Mouse (Mus musculus) monocyte, adult 59 days (primary cell): ENCODE measurements around the gene Ank3. TPM values are rescaled to one million over a fixed set of nuclear protein-coding genes. Genes with fewer than 3 reads are reported as not detected.

Experiments
- total RNA-seq, 2 experiments: library from RNA; stranded (reverse); gene quantifications; one replicate each; pipeline ENCODE4 v1.2.4; 2023

The Ank3 gene
- not detected for total RNA-seq

DNA sequence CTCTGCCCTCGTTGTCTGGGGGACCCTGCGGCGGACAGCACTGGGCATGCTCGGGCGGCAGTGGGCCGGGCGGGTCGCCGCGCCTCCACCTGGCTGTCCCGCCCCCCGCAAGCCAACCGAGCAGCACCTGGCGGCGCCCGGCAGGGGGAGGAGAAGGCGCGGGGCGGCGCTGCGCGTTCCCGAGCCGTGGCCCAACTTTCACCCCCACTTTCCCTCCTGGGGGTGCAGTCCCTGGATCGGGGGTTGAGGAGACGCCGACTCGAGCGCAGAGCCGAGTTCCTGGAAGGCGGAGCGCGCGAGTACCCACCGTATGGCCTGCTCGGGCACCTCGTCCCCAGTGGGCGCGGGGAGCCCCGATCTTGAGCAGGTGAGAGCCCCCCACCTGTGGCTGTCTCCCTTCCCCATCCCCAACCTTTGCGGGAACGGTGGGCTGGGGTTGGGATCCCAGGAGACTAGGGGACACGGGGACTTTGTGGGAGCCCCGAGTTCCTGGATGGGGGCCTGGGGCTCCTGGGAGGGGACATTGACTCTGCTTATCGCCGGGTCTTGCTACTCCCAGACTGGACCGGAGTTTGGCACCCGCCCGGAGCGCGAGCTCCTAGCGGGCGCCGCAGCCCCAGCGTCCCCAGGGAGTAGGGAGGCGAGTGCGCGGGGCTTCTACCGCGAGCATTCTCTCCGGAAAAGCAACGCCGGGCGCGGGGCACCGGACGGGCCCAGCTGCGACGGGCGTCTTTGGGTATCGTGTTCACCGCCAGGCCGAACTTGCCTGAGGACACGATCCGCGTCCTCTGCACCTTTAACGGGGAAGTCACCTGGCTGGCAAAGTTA lies at the start of gene Ank3:
TSS of gene Ank3 (plus strand) at position 11 of the 828 bp plus-strand sequence.

DNA sequence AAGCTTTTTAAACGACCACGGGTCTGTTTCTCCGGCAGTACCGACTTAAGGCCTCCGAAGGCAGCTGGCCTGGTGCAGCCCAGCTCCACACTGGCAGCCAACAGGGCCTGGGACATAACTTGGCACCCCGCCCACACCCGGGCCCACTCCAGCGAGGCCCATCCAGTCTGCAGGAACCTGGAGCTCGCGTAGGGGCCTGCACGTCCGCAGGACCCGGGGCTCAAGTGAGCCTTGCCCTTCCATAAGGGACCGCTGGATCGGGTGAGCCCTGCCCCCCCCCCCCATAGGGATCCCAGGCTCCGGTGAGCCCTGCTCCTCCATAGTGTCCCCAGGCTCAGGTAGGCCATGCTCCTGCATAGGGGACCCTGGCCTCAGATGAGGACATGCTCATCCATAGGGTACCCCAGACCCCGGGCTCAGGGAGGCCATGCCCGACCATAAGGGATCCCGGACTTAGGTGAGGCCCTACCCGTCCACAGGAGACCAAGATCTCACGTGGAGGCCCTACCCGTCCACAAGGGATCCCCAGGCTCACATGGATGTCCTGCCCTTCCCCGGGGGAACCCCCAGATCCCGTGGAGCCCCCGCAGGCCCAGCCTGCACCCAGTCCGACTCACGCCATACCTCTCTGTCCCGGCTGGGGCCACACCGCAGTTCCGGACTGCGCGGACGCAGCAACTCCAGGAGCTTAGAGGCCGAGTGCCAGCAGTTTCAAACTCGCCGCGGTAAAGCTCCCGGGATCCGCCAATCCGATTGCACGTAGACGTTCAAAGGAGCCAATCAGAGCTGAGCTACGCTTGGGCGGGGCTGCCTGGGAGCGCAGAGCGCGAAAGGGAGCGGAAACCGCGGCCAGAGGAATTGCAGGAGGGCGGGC lies 46.1 kb upstream of the Ank3 start, which contains the start of gene Cdk1:
TSS of gene Cdk1 (minus strand) at position 727 of the 874 bp plus-strand sequence.

Other genes starting within 250 kb of the Ank3 start
- gene Rhobtb1, start 247.3 kb upstream of the Ank3 start, total RNA-seq, result 1 to 10 TPM; 6.2 to 7.0 TPM
- under 1 TPM; 0.37 to 0.79 TPM for gene A930033H14Rik, start 185.7 kb upstream of the Ank3 start, total RNA-seq
- 1 to 10 TPM; 1.3 to 1.6 TPM for gene Cdk1, start 45.8 kb upstream of the Ank3 start, total RNA-seq